ENCODE assay signal across 21 mouse cellular contexts in genomic region chr7:78120462-78121150, GRCm38 (mm10).
"Had no signal": no experiment of that assay in that cellular context is flagged by ENCODE, and none has a peak within 500 bp of the region (broad histone marks: within the 10 kb centered on the region; RNA-seq: fewer than 3 reads in every experiment).

No protein-coding gene starts in this region.

- H3K9me3 ChIP-seq: limb, embryonic 12.5 days; limb, embryonic 15.5 days had no signal

- H3K27ac ChIP-seq: limb, embryonic 12.5 days; limb, embryonic 15.5 days; liver, embryonic 14.5 days; stomach, postnatal 0 days had no signal

- H3K4me1 ChIP-seq: limb, embryonic 12.5 days; limb, embryonic 15.5 days; megakaryocyte, embryonic 14.5 days had no signal

- DNase-seq: kidney, adult 9 months; kidney, postnatal 4 days; left cerebral cortex, postnatal 4 days; liver, postnatal 0 days; lung, embryonic 14.5 days; midbrain, embryonic 14.5 days; right cerebral cortex, adult 18-20 months; right cerebral cortex, postnatal 14 days; right cerebral cortex, postnatal 4 days; thymus, adult 2 months; thymus, postnatal 14 days; thymus, postnatal 4 days had no signal

- H3K4me2 ChIP-seq: limb, embryonic 12.5 days; limb, embryonic 15.5 days; liver, embryonic 11.5 days; lung, embryonic 14.5 days; midbrain, embryonic 11.5 days had no signal

- H3K9ac ChIP-seq: limb, embryonic 12.5 days; limb, embryonic 15.5 days; liver, embryonic 14.5 days; liver, postnatal 0 days; lung, embryonic 14.5 days had no signal

- ATAC-seq: intestine, postnatal 0 days; liver, postnatal 0 days; lung, postnatal 0 days had no signal

- H3K4me3 ChIP-seq: limb, embryonic 12.5 days; limb, embryonic 15.5 days; megakaryocyte, embryonic 14.5 days had no signal

- H3K27me3 ChIP-seq: limb, embryonic 12.5 days; limb, embryonic 15.5 days; megakaryocyte, embryonic 14.5 days had no signal

- H3K36me3 ChIP-seq: limb, embryonic 12.5 days; limb, embryonic 15.5 days had no signal
